Mouse (Mus musculus) retina, postnatal 7 days (tissue): ENCODE data around the gene Tnfrsf21.

Experiments used
- DNase-seq: peaks from one replicate; pipeline ENCODE4 v3.0.0-alpha.2; 2012; ENCODE audit warnings: low read depth, low spot score

Tnfrsf21 gene

DNA sequence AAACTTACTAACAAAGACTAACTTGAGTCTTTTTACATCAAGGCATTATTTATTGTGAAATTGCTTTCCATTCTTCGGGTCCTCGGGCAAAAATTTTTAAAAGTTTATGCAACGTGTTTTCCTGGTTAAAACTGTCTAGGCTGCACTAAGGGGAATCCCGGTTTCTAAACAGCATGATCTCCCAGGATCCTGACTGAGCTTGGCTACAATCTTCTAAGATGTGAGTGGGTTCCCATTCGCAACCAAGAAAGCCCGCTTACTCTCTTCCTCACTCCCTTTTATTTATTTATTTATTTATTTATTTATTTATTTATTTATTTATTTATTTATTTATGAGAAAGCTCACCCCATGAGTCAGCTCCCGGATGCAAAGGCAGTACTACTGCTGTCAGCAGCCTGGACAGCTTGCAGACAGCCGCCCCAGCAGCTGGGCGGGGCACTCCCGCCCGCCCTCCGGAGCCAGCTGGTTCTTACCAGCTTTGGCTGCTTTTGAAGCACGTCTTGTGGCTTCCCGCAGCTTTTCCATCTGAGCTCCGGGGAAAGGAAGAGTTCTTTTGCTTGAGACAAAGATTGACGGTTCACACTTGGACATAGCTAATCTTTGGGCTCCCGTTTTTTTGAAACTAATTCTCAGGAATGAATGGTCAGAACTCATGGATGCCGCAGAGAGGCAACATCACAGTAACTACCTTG, 60.6 kb downstream of the Tnfrsf21 start:
- DNase-seq = peak; percentile 43

DNA sequence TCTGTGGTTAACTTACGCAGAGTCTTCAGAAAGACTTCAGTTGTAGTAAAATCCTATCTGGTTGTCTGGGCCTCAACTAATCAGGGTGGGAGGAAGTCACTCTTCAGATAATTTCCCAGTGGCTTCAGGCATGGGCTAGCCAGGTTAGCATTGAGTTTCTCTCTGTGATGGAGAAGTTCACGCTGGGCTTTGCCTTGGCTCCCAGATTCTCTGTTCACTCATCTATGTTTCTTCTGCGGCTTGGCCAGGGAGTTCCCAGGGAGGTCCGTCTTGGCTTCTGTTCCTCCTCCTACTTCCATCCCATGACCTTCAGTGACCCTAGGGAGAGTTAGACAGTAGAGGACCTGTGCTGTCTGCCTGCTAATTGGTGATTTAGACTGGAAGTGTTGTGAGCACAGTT, 61.2 kb downstream of the Tnfrsf21 start:
- DNase-seq = no peak

DNA sequence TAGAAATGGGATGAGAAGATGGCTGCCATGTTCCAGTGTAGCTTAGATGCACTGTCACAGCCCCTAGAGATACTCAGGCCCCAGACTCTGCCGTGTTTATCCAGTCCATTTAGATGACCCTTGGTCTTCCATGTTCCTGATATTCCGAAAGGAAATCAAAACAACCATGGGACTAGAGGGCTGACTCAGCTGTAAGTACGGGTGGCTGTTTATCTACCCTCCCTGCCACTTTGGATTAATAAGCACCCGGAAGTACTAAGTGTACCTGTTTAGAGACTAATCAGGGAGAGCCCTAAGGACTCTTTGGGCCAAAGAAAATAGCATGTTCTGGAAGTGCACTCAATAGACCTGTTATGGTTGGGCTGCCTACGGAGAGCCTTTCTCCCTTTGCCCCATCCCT, 64.9 kb downstream of the Tnfrsf21 start:
- no peak for DNase-seq

DNA sequence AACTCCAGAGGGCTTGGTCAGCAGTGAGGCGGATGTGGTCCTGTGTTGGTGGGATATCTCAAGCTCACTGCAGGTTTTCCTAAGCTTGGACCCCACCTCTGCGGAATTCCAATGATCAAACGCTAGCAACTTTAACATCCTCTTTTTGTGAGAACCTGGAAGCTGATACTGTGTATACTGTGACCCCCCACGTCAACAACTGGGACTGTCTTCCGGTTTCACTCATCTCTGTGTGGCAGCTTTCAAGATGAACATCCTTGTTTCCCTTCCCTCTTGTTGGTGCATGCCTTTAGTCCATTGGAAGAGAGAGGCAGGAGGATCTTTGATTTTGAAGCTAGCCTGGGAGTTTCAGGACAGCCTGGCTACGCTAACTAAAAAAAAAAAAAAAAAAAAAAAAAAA, 73.1 kb downstream of the Tnfrsf21 start:
- no peak for DNase-seq

DNA sequence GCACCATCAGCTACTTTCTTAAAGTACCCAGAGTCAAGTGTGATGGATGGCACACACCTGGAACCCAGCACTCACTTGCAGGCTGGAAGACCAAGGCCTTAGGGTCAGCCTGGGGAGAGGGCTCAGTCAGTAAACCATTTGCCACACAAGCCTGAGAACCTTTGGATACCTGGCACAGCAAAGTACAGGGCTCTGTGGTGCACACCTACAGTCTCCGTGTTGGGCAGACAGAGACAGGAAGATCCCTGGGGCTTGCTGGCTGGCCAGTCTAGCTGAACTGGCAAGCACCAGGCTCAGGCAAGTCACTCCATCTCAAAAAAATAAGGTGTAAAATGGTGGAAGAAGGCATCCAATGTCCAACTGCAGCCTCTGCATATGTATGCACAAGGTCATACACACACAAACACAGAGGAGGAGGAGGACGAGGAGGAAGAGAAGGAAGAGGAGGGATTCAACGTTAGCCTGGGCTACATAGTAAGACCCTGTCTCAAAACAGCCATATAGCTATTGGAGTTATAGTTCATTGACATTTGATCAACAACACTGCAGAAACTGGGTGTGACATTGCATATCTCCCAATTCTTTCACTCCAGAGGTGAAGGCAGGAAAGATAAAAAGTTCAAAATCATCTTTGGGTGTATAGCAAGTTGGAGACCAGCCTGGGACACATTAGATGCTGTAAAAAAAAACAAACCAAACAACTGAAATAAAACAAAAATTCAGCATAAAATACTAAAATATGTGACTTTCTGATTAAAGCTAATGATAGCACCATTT, 74.8 kb downstream of the Tnfrsf21 start:
- no peak for DNase-seq

DNA sequence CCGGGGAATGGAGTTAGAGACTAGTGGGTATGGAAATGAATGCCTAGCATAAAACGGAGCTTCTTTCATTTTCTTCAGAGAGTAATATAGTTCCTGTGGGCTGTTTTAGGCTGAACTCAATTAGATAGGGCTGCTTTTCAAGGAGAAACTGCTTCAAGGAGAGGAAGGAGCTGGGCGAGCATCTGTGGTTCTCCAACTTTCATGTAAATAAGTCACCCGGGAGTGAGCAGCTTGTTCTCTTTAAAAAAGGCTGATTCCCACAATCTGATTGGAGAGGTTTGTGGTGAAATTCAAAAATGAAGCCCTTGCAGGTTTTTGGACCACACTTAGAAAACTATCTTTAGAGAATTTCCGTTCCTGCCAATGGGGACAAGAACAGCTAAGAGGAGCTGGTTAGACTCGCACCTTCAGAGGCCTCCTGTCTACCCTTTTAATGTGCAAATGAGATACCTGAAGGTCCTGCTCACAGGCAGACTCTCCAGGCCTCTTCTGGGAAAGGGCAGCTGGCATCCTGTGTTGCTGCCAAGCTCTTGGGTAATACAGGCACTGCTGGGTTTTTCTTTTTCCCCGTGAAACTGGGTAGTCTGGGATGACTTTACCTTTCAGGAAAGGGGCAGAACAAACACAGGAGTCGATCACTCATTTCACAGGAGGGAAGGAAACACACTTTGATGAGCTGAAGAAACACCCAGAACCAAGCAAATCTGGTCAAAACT, 76.1 kb downstream of the Tnfrsf21 start:
- no peak for DNase-seq

DNA sequence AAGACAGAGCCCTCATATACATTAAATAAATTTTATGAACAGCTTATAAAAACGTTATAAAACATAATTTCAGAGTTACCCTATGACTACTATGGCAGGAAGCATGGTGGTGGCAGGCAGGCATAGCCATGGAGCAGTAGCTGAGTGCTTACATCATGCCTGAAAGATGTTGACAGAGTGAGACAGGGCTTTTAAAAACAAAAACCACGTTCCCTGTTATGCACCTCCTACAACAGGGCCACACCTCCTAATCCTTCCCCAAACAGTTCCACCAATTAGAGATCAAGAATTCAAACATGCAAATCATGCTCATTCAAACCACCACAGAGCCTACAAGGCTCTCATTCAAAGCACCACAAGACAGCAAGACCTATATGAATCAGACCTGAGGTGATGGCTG, 77.9 kb downstream of the Tnfrsf21 start:
- no peak for DNase-seq

DNA sequence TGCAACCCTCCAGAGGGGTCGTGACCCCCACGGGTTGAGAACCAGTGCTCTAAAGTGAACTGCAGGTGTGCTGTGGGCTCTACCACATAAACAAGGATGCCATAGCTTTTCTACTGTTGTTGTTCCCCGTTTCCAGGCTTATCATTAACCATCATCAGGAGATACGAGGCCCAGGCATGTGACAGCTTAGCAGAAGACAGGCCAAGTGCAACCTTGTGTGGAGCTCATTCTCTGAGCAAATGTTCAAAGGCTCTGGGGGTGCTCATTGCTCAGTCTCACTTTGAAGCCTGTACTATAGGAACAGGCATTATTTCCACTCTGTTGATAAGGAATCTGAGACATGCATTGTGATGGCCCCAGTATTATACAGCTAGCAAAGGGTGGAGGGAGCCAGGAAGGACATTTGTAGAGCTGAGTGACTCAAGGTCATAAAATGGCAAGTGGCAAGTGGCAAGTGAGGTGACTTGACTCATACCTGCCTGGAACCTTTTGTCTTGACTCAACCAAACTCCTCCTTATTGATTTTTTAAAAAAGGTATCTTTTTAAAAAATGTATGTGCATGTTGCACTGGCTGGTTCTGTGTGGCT, 80.8 kb downstream of the Tnfrsf21 start:
- DNase-seq = no peak

DNA sequence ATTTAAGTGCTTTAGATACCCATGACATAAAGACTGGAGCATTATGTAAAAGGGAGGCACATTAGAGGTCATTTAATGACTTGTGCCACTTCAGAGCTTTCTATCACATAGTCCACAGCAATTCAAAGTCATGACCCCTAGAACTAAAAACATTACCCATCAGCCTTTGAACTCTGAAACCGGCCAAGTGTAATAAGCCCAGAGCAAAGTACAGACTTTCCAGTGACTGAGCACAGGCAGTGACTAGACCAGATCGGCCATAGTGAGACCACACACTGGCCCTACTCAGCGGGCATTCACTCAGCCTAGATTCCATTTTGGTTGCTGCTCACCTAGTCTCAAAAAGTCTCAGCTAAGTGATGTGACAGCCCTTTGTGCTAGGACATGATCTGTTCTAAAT, 89.8 kb downstream of the Tnfrsf21 start:
- DNase-seq = no peak

DNA sequence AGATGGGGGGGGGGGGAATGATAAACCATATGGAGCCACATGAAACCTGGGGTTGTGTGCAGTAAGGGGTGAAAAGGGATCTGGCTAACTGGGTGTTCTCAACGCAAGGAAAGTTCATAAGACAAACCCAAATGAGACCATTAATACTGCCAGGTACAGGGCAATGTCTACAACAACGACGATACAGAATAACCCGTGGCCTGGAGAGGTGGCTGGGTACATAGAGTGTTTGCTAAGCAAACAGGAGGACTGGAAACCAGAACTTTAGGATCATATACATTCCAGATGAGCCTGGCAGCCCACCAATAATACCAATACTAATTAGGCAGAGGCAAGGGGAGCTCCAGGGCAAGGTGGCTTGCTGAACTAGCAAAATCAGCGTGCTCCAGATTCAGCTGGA, 91.0 kb downstream of the Tnfrsf21 start:
- DNase-seq = no peak

DNA sequence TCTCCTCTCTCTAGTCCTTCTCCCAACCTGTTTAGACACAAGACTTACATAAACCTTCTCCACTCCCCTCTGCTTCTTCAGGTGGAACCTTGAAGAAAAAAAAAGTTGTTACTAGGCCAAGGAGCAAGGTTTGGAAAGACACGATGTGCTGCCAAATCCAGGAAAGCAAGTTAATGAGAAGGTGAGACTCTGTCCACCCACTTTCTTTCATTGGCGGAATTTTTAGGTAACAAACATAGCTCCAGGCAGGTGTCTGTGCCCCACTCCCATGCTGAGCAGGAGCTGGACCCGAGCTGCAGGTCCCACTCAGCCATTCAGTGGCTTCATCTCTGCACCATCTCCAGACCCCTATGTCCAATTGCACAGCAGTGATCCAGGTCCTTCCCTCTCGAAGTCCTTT, 93.1 kb downstream of the Tnfrsf21 start:
- DNase-seq = no peak

DNA sequence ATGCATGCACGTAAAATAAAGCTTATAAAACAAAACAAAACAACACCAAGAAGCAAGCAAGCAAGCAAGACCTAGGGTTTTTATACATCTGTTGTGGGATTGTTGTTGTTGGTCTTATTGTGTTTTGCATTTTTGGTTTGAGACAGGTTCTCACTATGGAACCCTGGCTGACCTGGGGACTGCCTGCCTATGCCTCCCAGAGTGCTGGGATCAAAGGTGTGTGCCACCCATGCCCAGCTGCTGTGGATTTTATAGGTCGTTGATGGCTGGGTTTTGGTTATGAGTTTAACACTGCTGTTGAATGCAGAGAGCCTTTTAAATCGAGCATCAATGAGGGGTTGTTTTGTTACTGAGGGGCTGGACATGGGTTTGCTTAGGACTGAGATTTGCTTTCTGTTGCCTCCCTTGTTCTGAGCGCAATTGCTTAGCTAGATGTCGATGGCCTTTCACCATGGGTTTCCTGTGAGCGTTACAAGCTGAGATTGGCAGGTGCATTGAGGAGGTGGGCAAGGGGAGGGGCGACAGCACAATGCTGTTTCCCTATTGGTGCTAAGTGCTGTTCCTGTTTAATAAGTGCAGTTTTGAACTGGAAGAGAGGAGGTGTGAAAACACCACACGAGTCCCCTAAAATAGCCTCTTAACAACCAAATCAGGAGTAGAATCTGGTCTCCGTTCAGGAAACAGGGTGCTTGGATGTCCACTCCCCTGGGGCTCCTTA, 94.0 kb downstream of the Tnfrsf21 start:
- DNase-seq = no peak

DNA sequence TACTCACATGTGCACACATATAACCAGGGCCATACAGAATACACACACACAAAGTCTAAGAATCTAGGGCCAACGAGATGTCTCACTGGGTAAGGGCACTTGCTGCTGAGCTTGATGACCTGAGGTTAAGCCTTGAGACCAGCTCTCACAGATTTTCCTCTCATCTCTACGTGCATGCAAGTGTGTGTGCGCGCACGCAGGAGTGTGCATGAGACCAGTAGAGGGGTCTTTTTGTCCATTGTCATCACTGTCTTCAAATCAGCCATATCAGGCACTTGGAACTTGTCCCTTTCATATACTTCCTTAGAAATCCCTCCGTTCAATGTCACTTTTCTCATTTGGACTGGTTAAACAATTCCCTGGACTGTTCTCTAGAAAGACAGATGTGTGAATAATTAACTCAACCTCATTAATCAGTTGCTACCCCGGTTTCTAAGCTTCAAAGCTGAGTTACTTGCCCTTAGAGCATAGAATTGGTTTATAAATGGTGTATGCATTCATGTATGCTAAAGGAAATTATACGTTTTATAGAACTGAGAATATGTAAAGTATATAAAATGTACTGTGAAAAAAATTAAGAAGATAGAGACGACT, 97.1 kb downstream of the Tnfrsf21 start:
- DNase-seq = no peak

DNA sequence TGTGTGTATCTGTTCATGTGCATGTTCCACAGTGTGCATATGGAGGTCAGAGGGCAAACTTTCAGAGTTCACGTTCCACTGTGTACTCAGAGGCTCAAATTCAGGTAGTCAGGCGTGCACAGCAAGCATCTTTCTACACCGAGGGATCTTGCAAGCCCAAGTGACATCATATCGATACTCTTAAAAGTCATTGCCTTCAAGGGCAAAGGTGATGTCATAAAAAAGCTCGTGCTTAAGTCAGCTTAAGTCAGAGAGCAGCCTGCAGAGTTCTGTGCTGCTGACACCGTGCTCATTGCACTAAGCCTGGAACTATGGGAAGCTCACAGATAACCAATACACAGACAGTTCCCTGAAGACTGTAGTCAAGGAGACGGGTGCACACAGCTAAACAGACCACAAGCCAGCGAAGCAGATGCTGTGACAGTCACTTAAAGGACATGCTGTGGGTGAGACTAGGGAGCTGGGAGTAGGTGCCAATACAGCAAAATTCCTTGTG, 97.8 kb downstream of the Tnfrsf21 start:
- DNase-seq = no peak

DNA sequence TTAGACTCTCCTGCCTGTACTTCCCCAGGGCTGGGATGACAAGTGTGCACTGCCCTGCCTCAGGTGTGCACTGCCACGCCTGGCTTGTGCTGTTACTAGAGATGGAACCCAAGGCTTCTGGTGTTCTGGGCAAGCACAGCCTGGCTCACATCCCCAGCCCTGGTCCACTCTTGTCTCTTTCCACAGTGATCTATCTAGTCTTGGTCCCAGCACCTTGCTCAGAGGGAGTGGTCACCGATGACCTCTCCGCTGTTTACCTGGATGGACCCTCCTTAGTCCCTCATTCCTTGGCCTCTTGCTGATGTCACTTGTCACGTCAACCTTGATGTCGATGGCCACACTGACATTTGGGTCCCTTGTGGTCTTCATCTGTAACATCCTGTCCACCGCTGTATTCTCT, 98.6 kb downstream of the Tnfrsf21 start:
- DNase-seq = no peak

DNA sequence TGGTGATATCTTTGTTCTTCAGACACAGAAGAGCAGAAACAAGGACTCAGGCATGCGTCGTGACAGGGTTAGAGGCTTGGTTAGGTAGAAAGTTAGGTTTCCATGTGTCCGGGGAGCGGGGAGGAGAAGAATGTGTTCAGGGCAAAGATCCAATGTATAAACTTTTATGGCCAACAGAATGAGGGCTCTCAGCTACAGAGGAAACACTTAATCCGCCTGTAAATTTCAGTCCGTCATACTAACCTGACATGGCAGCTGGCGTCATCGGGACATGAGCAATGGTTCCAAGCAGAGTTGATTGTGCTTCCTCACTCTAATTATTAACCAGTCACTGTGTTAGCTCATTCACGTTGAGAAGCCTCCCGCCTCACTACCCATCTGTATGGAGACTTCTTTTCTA, 100.4 kb downstream of the Tnfrsf21 start:
- DNase-seq = no peak

DNA sequence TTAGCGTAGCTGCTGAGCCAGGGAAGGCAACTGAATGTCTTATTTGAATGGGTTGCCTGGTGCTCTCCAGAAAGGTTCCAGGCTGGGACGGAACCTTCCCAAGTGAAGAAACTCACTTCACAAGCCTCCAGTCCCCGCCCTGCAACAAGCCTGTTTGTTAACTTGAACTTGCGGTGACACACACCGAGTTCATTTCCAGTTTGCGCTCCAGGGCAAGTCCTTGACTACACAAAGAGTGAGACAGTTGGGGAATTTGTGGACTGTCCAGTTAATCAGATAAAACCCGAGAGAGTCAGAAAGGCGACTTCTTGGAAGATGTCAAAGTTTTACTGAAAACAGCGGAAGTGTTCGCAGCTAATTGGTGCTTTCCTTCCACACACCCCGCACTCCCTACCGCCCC, 103.1 kb downstream of the Tnfrsf21 start:
- DNase-seq = no peak

DNA sequence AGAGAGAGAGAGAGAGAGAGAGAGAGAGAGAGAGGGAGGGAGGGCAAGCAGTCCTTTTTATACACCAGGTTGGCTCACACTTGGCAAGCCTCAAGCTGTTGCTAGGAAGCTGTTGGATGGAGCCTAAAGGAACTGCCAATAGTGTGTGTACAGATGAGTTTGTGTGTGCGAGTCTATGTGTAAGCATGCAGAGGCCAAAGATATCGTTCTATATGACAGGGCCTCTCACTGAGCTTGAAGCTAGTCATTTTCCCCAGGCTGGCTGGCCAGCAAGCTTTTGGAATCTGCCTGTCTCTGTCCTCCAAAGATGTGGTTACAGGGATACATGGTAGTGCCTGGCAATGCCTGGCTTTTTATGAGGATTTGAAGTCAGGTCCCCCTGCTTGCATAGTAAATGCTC, 104.7 kb downstream of the Tnfrsf21 start:
- DNase-seq = no peak

DNA sequence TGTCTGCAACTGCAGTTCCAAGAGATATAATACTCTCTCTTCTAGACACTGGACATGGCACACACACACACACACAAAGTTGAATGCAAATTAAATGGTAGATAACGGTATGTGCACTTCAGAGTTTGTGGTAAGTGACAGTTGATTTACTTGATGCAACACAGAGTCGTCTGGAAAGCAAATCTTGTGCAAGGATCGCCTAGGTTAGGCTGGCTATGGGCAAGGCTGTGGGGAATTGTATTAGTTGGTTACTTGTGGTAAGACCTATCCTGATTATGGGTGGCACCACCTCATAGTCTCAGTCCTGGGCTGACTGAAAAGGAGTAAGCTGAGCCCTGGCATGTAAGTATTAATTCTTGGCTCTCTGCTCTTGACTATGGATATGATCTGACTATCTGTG, 112.0 kb downstream of the Tnfrsf21 start:
- no peak for DNase-seq

DNA sequence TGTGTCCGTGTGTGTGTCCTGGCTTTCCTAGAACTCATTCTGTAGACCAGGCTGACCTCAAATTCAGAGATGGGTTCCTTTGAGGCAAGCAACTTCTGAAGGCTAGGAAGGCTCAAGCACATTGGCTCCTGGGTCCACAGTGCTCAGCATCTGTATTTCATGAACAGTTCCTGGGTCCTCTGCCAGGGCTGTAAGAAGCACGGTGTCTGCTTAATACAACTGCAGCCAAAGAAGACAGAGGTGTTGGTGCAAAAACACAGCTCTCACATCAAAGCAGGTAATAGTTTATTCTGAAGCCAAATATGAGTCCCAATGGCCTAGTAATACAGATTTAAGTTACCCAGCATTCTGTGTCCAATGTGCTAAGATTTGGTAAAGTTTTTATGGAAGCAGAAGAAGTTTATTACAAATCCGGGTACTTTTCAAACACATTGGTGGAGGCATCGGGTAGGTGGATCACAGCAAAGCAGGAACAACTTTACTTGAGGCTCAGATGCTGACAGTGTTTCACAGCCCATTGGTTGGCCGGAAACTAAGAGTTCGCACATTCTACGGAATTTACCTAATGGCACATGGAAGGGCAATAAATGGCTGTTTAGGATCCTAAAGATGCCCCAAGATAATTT, 112.7 kb downstream of the Tnfrsf21 start:
- DNase-seq = no peak
